Mouse (Mus musculus): ENCODE measurements around the gene Prkag2.

Prkag2 gene

GRCm38 (mm10) chr5:24908820-24909716 is 191.4 kb downstream of the Prkag2 start:
- peak; percentile 21 to 90 for DNase-seq

GRCm38 (mm10) chr5:24908141-24908819 is 192.2 kb downstream of the Prkag2 start:
- DNase-seq: peak; percentile 87 to 88

- DNase-seq: peak in 1 of 2 experiments; percentile 23
Observed at GRCm38 (mm10) chr5:24907737-24908136, 192.7 kb downstream of the Prkag2 start.

- DNase-seq: no peak
Observed at GRCm38 (mm10) chr5:24906844-24907243, 193.6 kb downstream of the Prkag2 start.

- DNase-seq: no peak
Observed at GRCm38 (mm10) chr5:24904941-24905340, 195.5 kb downstream of the Prkag2 start.

- no peak for DNase-seq
Observed at GRCm38 (mm10) chr5:24904423-24904822, 196.0 kb downstream of the Prkag2 start.

- no peak for DNase-seq
Observed at GRCm38 (mm10) chr5:24904001-24904400, 196.4 kb downstream of the Prkag2 start.

- peak; percentile 13 to 29 for DNase-seq
Observed at GRCm38 (mm10) chr5:24902835-24903234, 197.6 kb downstream of the Prkag2 start.

- DNase-seq: no peak
Observed at GRCm38 (mm10) chr5:24895606-24896005, 204.8 kb downstream of the Prkag2 start.

- no peak for DNase-seq
Observed at GRCm38 (mm10) chr5:24894814-24895213, 205.6 kb downstream of the Prkag2 start.

- no peak for DNase-seq
Observed at GRCm38 (mm10) chr5:24892461-24892860, 208.0 kb downstream of the Prkag2 start.

GRCm38 (mm10) chr5:24889860-24890259 is 210.6 kb downstream of the Prkag2 start:
- no peak for DNase-seq

- DNase-seq: no peak
Observed at GRCm38 (mm10) chr5:24888874-24889591, 211.4 kb downstream of the Prkag2 start.

GRCm38 (mm10) chr5:24887271-24887670 is 213.2 kb downstream of the Prkag2 start:
- no peak for DNase-seq

- DNase-seq: no peak
Observed at GRCm38 (mm10) chr5:24878713-24879112, 221.7 kb downstream of the Prkag2 start.

GRCm38 (mm10) chr5:24877836-24878624 is 222.4 kb downstream of the Prkag2 start:
- no peak for DNase-seq

GRCm38 (mm10) chr5:24876653-24877052 is 223.8 kb downstream of the Prkag2 start:
- DNase-seq: no peak

- DNase-seq: no peak
Observed at GRCm38 (mm10) chr5:24874111-24874510, 226.3 kb downstream of the Prkag2 start.

- DNase-seq: no peak
Observed at GRCm38 (mm10) chr5:24873221-24873620, 227.2 kb downstream of the Prkag2 start.

GRCm38 (mm10) chr5:24871276-24871675 is 229.2 kb downstream of the Prkag2 start:
- peak; percentile 23 to 36 for DNase-seq

- DNase-seq: no peak
Observed at GRCm38 (mm10) chr5:24869796-24870289, 230.6 kb downstream of the Prkag2 start.

- DNase-seq: no peak
Observed at GRCm38 (mm10) chr5:24863804-24864203, 236.6 kb downstream of the Prkag2 start.
